Mouse (Mus musculus) heart, embryonic 10.5 days (tissue): Measurements from ENCODE around the gene Mogat2. TPM values are rescaled to one million over a fixed set of nuclear protein-coding genes. Genes with fewer than 3 reads are reported as not detected.

Experiments
- DNase-seq: peaks from one replicate; pipeline ENCODE4 v3.0.0-alpha.2; 2017; ENCODE audit warnings: low spot score
- H3K27ac ChIP-seq: fragments of 300-500 bp; sonication (generic); 2 replicates; pipeline ENCODE4 v1.5.1; 2016; ENCODE audit warnings: mild to moderate bottlenecking
- H3K27me3 ChIP-seq: fragments of 300-500 bp; sonication (generic); 2 replicates; pipeline ENCODE4 v1.6.1; 2016; ENCODE audit warnings: mild to moderate bottlenecking; ENCODE audit not compliant: poor library complexity, insufficient read depth, severe bottlenecking
- H3K36me3 ChIP-seq: fragments of 300-500 bp; sonication (generic); 2 replicates; pipeline ENCODE4 v1.6.1; 2016; ENCODE audit warnings: mild to moderate bottlenecking, moderate library complexity
- H3K4me1 ChIP-seq: fragments of 300-500 bp; sonication (generic); 2 replicates; pipeline ENCODE4 v1.6.1; 2016; ENCODE audit warnings: mild to moderate bottlenecking
- H3K4me3 ChIP-seq: fragments of 300-500 bp; sonication (generic); 2 replicates; pipeline ENCODE4 v1.5.1; 2016; ENCODE audit warnings: mild to moderate bottlenecking, moderate library complexity
- H3K9me3 ChIP-seq: fragments of 300-500 bp; sonication (generic); 2 replicates; pipeline ENCODE4 v1.6.1; 2016; ENCODE audit warnings: mild to moderate bottlenecking, moderate library complexity
- WGBS: fragments of 180-500 bp; shearing (Covaris S2); methylation state at CpG from one replicate; pipeline ENCODE4 v1.1.7; 2016; 5-methylcytosine and 5-hydroxymethylcytosine counted together
- polyA plus RNA-seq: library from polyadenylated mRNA; unstranded; fragments of >200 nt; fragmentation: Nextera tagmentation; extraction: Ambion mirVana; gene quantifications from 2 replicates; pipeline ENCODE4 v1.2.1, GENCODE M21; 2016

Gene Mogat2
- polyA plus RNA-seq, 1 experiment from 2014 or later: 30.6 TPM

DNA sequence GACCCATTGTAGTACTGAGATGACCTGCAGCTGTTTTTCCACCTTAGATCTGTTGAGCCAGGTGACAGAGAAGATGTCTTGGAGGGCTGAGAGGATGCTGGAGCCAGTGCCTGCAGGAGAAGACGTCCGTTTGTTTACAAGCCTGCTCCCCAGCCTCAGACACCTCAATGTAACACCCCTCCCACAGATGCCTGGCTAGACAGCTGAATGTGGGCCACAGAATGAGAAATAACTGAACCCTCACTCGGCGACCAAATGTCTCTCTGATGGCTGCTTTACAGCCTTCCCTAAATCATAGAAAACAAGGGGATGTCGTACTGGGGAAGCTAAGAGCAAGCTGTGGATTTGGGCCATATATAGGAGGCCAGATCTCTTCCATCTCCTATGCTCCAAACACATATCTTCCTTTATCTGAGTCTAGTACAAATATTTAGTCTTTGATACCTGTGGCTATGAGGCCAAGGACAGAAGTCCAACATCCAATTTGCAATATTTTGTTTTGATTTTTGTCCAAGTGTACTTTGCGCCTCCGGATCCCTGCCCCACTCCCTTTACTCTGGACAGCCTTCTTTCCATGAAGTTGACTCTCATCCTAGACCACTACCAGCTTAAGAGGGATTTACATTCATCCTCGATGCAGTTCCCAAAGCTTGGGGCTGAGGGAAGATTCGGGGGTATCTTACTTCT, 68.6 kb downstream of the Mogat2 start:
- no peak for DNase-seq
- 86% methylated on average over 9 of the region's 9 CpGs for WGBS
- no peak overlapping the region for H3K4me3 ChIP-seq
- H3K27me3 ChIP-seq: no peaks in the 10 kb centered on the region; the same call in 1 of the 2 replicates
- H3K4me1 ChIP-seq: peaks cover 42% of the 10 kb centered on the region
- H3K27ac ChIP-seq: no peak overlapping the region
- H3K36me3 ChIP-seq: no peaks in the 10 kb centered on the region
- no peaks in the 10 kb centered on the region for H3K9me3 ChIP-seq

Other genes starting within 250 kb of the Mogat2 start
- 15.2 and 17.0 TPM in 2 replicates for gene Uvrag, start 97.5 kb downstream of the Mogat2 start, polyA plus RNA-seq
- 12.5 and 24.3 TPM in 2 replicates for gene Dgat2, start 55.9 kb downstream of the Mogat2 start, polyA plus RNA-seq
- 2.1 and 2.3 TPM in 2 replicates for gene Map6, start 28.8 kb upstream of the Mogat2 start, polyA plus RNA-seq
- 1,580 and 1,787 TPM in 2 replicates for gene Serpinh1, start 114.6 kb upstream of the Mogat2 start, polyA plus RNA-seq
- 24.2 and 31.6 TPM in 2 replicates for gene Gdpd5, start 142.8 kb upstream of the Mogat2 start, polyA plus RNA-seq
- 0.52 and 1.1 TPM in 2 replicates for gene Klhl35, start 227.4 kb upstream of the Mogat2 start, polyA plus RNA-seq
- 517 and 596 TPM in 2 replicates for gene Rps3, start 245.1 kb upstream of the Mogat2 start, polyA plus RNA-seq